Mouse (Mus musculus) yolk sac, embryonic 10.5 days (tissue): Measurements from ENCODE around the gene Muc3.
"Not testable (repeated sequence)": the region's sequence is repeated elsewhere in the genome, so short reads cannot be mapped to it uniquely, and the experiment has no call there.

Experiments
- DNase-seq: peaks from one replicate; pipeline ENCODE4 v3.0.0-alpha.2; 2017; ENCODE audit warnings: low spot score

Gene Muc3

GRCm38 (mm10) chr5:137149272-137149882 is at the start of gene Muc3:
Gene Muc3 (minus strand): TSS chr5:137149322.
- DNase-seq, result not testable (repeated sequence)

GRCm38 (mm10) chr5:137194488-137195120 is 45.5 kb upstream of the Muc3 start:
- DNase-seq, result peak; percentile 48

- no peak for DNase-seq
Measured at GRCm38 (mm10) chr5:137193279-137193952, 44.3 kb upstream of the Muc3 start.

- peak; percentile 30 for DNase-seq
Measured at GRCm38 (mm10) chr5:137189326-137189725, 40.2 kb upstream of the Muc3 start.

- no peak for DNase-seq
Measured at GRCm38 (mm10) chr5:137185362-137185761, 36.2 kb upstream of the Muc3 start.

- DNase-seq, result no peak
Measured at GRCm38 (mm10) chr5:137179646-137180374, 30.7 kb upstream of the Muc3 start.

GRCm38 (mm10) chr5:137173967-137174366 is 24.8 kb upstream of the Muc3 start:
- no peak for DNase-seq

- DNase-seq, result no peak
Measured at GRCm38 (mm10) chr5:137172591-137172990, 23.5 kb upstream of the Muc3 start.

GRCm38 (mm10) chr5:137171478-137171877 is 22.4 kb upstream of the Muc3 start:
- no peak for DNase-seq

GRCm38 (mm10) chr5:137170836-137171380 is 21.8 kb upstream of the Muc3 start:
- DNase-seq, result no peak

GRCm38 (mm10) chr5:137167539-137167938 is 18.4 kb upstream of the Muc3 start:
- DNase-seq, result no peak

- DNase-seq, result no peak
Measured at GRCm38 (mm10) chr5:137166012-137166411, 16.9 kb upstream of the Muc3 start.

- DNase-seq, result no peak
Measured at GRCm38 (mm10) chr5:137161853-137162252, 12.7 kb upstream of the Muc3 start.

GRCm38 (mm10) chr5:137159461-137159860 is 10.3 kb upstream of the Muc3 start:
- no peak for DNase-seq

GRCm38 (mm10) chr5:137153289-137153688 is 4.2 kb upstream of the Muc3 start:
- no peak for DNase-seq

- DNase-seq, result no peak
Measured at GRCm38 (mm10) chr5:137152623-137153022, 3.5 kb upstream of the Muc3 start.

GRCm38 (mm10) chr5:137140836-137141235 is 8.3 kb downstream of the Muc3 start:
- no peak for DNase-seq

GRCm38 (mm10) chr5:137138977-137139376 is 10.1 kb downstream of the Muc3 start:
- DNase-seq, result no peak

GRCm38 (mm10) chr5:137134959-137135358 is 14.2 kb downstream of the Muc3 start:
- DNase-seq, result no peak

- no peak for DNase-seq
Measured at GRCm38 (mm10) chr5:137131490-137131889, 17.6 kb downstream of the Muc3 start.

- no peak for DNase-seq
Measured at GRCm38 (mm10) chr5:137129281-137129680, 19.8 kb downstream of the Muc3 start.

- no peak for DNase-seq
Measured at GRCm38 (mm10) chr5:137123516-137123915, 25.6 kb downstream of the Muc3 start.
